Mouse (Mus musculus) MEL (cell line): Measurements from ENCODE around the gene Gabrb3. TPM values are rescaled to one million over a fixed set of nuclear protein-coding genes. Genes with fewer than 3 reads are reported as not detected.

Experiments used
- DNase-seq: peaks from one replicate; pipeline ENCODE4 v3.0.0; 2011; ENCODE audit warnings: low read depth, low spot score
- H3K27ac ChIP-seq: 2 replicates; pipeline ENCODE4 v1.5.1; 2012; ENCODE audit warnings: low read depth, mild to moderate bottlenecking, control low read depth, low read length, moderate library complexity; ENCODE audit not compliant: control insufficient read depth
- H3K27me3 ChIP-seq, 2 experiments: fragments of 150-350 bp in 1 of 2; sonication (generic) in 1 of 2; 2 replicates each; pipeline ENCODE4 v1.6.1; 2012; ENCODE audit warnings: low read length in 2 of 2, mild to moderate bottlenecking in 2 of 2, improper control_type of control experiment in 1 of 2, moderate library complexity in 1 of 2; ENCODE audit not compliant: insufficient read depth in 2 of 2, control insufficient read depth in 1 of 2
- H3K36me3 ChIP-seq, 2 experiments: 2 replicates each; pipeline ENCODE4 v1.6.1; 2012 to 2014; ENCODE audit warnings: low read length in 2 of 2, improper control_type of control experiment in 1 of 2, inconsistent platforms in 1 of 2, mild to moderate bottlenecking in 1 of 2; ENCODE audit not compliant: insufficient read depth in 2 of 2, control insufficient read depth in 1 of 2
- H3K4me1 ChIP-seq, 2 experiments: fragments of 150-350 bp in 1 of 2; sonication (generic) in 1 of 2; 2 replicates each; pipeline ENCODE4 v1.6.1; 2012; ENCODE audit warnings: low read length in 2 of 2, improper control_type of control experiment in 1 of 2, mild to moderate bottlenecking in 1 of 2; ENCODE audit not compliant: insufficient read depth in 2 of 2, control insufficient read depth in 1 of 2
- H3K4me3 ChIP-seq, 2 experiments: fragments of 150-350 bp in 1 of 2; sonication (generic) in 1 of 2; 2 replicates each; pipeline ENCODE4 v1.5.1; 2012; ENCODE audit warnings: low read depth in 2 of 2, low read length in 2 of 2, mild to moderate bottlenecking in 2 of 2, moderate library complexity in 2 of 2, control low read depth in 1 of 2, improper control_type of control experiment in 1 of 2; ENCODE audit not compliant: control insufficient read depth in 1 of 2, insufficient read depth in 1 of 2
- H3K79me2 ChIP-seq: 2 replicates; pipeline ENCODE4 v1.6.1; 2012; ENCODE audit warnings: mild to moderate bottlenecking, low read length, moderate library complexity; ENCODE audit not compliant: control insufficient read depth, poor library complexity, insufficient read depth
- H3K9ac ChIP-seq: 2 replicates; pipeline ENCODE4 v1.6.1; 2012; ENCODE audit warnings: low read depth, mild to moderate bottlenecking, control low read depth, low read length, moderate library complexity; ENCODE audit not compliant: control insufficient read depth, poor library complexity, severe bottlenecking
- H3K9me3 ChIP-seq: fragments of 150-350 bp; sonication (generic); replicated peaks from 2 replicates; pipeline ENCODE4 v1.6.1; 2012; ENCODE audit warnings: mild to moderate bottlenecking, low read length, improper control_type of control experiment, moderate library complexity; ENCODE audit not compliant: insufficient read depth
- BHLHE40 ChIP-seq: IDR thresholded peaks from 2 replicates; pipeline ENCODE4 v1.6.1; 2012; ENCODE audit warnings: low read depth, mild to moderate bottlenecking, inconsistent platforms, low read length, improper control_type of control experiment, borderline replicate concordance
- CHD2 ChIP-seq: IDR thresholded peaks from 2 replicates; pipeline ENCODE4 v1.6.1; 2011; ENCODE audit warnings: low read length, improper control_type of control experiment
- CTCF ChIP-seq, 3 experiments: IDR thresholded peaks in 2 of 3; conservative IDR thresholded peaks in 1 of 3; 2 replicates each; pipeline ENCODE4 v1.5.1; 2011 to 2012; ENCODE audit warnings: low read length in 3 of 3, low read depth in 2 of 3, mild to moderate bottlenecking in 2 of 3, improper control_type of control experiment in 1 of 3, inconsistent platforms in 1 of 3, mixed read lengths in 1 of 3, moderate library complexity in 1 of 3; ENCODE audit not compliant: control insufficient read depth in 1 of 3, insufficient read depth in 1 of 3, poor library complexity in 1 of 3, severe bottlenecking in 1 of 3
- E2F4 ChIP-seq: IDR thresholded peaks from 2 replicates; pipeline ENCODE4 v1.6.1; 2011; ENCODE audit warnings: low read depth, low read length, improper control_type of control experiment, borderline replicate concordance
- EP300 ChIP-seq, 2 experiments: IDR thresholded peaks; 2 replicates each; pipeline ENCODE4 v1.6.1; 2011; ENCODE audit warnings: improper control_type of control experiment in 2 of 2, low read length in 2 of 2, low read depth in 1 of 2, mild to moderate bottlenecking in 1 of 2
- GABPA ChIP-seq: IDR thresholded peaks from 2 replicates; pipeline ENCODE4 v1.6.1; 2012; ENCODE audit warnings: low read depth, mild to moderate bottlenecking, inconsistent platforms, low read length, improper control_type of control experiment, moderate library complexity
- GATA1 ChIP-seq: IDR thresholded peaks from 2 replicates; pipeline ENCODE4 v1.6.1; 2011; ENCODE audit warnings: low read depth, low read length, improper control_type of control experiment
- HCFC1 ChIP-seq: IDR thresholded peaks from 2 replicates; pipeline ENCODE4 v1.6.1; 2012; ENCODE audit warnings: low read depth, mild to moderate bottlenecking, inconsistent platforms, low read length, improper control_type of control experiment, moderate library complexity
- JUND ChIP-seq: IDR thresholded peaks from 2 replicates; pipeline ENCODE4 v1.6.1; 2011; ENCODE audit warnings: low read depth, mild to moderate bottlenecking, improper control_type of control experiment, low read length
- MAFK ChIP-seq: IDR thresholded peaks from 2 replicates; pipeline ENCODE4 v1.6.1; 2011; ENCODE audit warnings: low read depth, mild to moderate bottlenecking, low read length, improper control_type of control experiment, borderline replicate concordance
- MAX ChIP-seq: IDR thresholded peaks from 2 replicates; pipeline ENCODE4 v1.6.1; 2011; ENCODE audit warnings: low read length, improper control_type of control experiment
- MAZ ChIP-seq: IDR thresholded peaks from 2 replicates; pipeline ENCODE4 v1.6.1; 2012; ENCODE audit warnings: low read depth, mild to moderate bottlenecking, inconsistent platforms, low read length, improper control_type of control experiment
- MEF2A ChIP-seq: IDR thresholded peaks from 2 replicates; pipeline ENCODE4 v1.6.1; 2014; ENCODE audit warnings: low read depth, mild to moderate bottlenecking, inconsistent platforms, low read length, improper control_type of control experiment; ENCODE audit not compliant: poor library complexity, insufficient replicate concordance, severe bottlenecking; ENCODE audit errors: extremely low read depth
- NELFE ChIP-seq: IDR thresholded peaks from 2 replicates; pipeline ENCODE4 v1.6.1; 2011; ENCODE audit warnings: low read depth, low read length, improper control_type of control experiment
- RAD21 ChIP-seq: IDR thresholded peaks from 2 replicates; pipeline ENCODE4 v1.6.1; 2011; ENCODE audit warnings: mild to moderate bottlenecking, low read depth, low read length, improper control_type of control experiment
- SMC3 ChIP-seq: IDR thresholded peaks from 2 replicates; pipeline ENCODE4 v1.6.1; 2011; ENCODE audit warnings: low read depth, low read length, improper control_type of control experiment
- TBP ChIP-seq: IDR thresholded peaks from 2 replicates; pipeline ENCODE4 v1.8.0; 2011; ENCODE audit warnings: low read depth, low read length, improper control_type of control experiment
- TCF12 ChIP-seq: IDR thresholded peaks from 2 replicates; pipeline ENCODE4 v1.6.1; 2014; ENCODE audit warnings: low read depth, mild to moderate bottlenecking, inconsistent platforms, low read length, improper control_type of control experiment, moderate library complexity
- USF2 ChIP-seq, 2 experiments: IDR thresholded peaks; 2 replicates each; pipeline ENCODE4 v1.6.1; 2011 to 2012; ENCODE audit warnings: improper control_type of control experiment in 2 of 2, low read length in 2 of 2, borderline replicate concordance in 1 of 2, inconsistent platforms in 1 of 2, low read depth in 1 of 2, mild to moderate bottlenecking in 1 of 2; ENCODE audit not compliant: insufficient read depth in 1 of 2
- ZC3H11A ChIP-seq: IDR thresholded peaks from 2 replicates; pipeline ENCODE4 v1.6.1; 2012; ENCODE audit warnings: low read depth, mild to moderate bottlenecking, inconsistent platforms, low read length, improper control_type of control experiment
- ZNF384 ChIP-seq: IDR thresholded peaks from 2 replicates; pipeline ENCODE4 v1.6.1; 2012; ENCODE audit warnings: low read depth, mild to moderate bottlenecking, inconsistent platforms, low read length, improper control_type of control experiment
- polyA plus RNA-seq, 2 experiments: library from polyadenylated mRNA; stranded (reverse) in 1 of 2; unstranded in 1 of 2; fragments of >175 nt in 1 of 2; fragments of >200 nt in 1 of 2; gene quantifications; 2 replicates each; pipeline versions ENCODE4 v1.2.1 to v1.2.4; 2012; ENCODE audit warnings: low replicate concordance in 2 of 2, low read depth in 1 of 2; ENCODE audit not compliant: insufficient read length in 2 of 2, insufficient read depth in 1 of 2, missing spikeins in 1 of 2
- total RNA-seq: library from RNA; depleted of rRNA; stranded (reverse); fragments of 300-350 nt; gene quantifications from 2 replicates; pipeline ENCODE4 v1.2.3, GENCODE M21; 2012

Gene Gabrb3
- total and polyA plus RNA-seq, 3 experiments, result not detected

DNA sequence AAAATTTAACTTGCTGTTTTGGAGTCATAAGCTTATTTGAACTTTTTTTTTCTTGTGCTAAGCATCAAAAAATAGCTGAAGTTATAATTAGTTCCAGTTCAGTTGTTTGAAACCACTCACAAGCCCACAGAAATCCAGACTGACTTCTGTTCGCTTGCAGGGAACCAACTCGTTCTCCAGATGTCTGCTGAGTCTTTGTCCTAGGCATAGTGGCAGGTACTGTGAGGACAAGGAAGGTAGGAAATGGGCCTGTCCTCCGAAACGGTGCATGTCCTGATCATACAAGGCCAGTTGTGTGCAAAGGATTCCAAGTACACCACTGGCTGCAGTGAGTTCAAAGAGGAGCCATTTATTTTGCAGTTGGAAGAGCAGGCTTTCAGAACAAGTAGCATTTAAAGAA lies 215.5 kb downstream of the Gabrb3 start:
- no peak for DNase-seq
- Histone ChIP-seq H3K4me3 (no peak overlapping the region), H3K4me1 (no peaks in the 10 kb centered on the region)
- TF ChIP-seq HCFC1 (no peak), RAD21 (no peak), BHLHE40 (no peak), EP300 (IDR thresholded peaks at IDR 0.05; ENCODE audit: low read depth in 1 of 2, low read length in 2 of 2) (no peak), E2F4 (no peak), MEF2A (no peak), NELFE (no peak), ZC3H11A (no peak)
- TF ChIP-seq, all 39 proteins: peak for 0
- H3K36me3 ChIP-seq, result no peaks in the 10 kb centered on the region
- H3K27me3 ChIP-seq, result no peaks in the 10 kb centered on the region
- H3K79me2 ChIP-seq, result no peaks in the 10 kb centered on the region
- H3K9ac ChIP-seq, result no peak overlapping the region
- H3K27ac ChIP-seq, result no peak overlapping the region
- H3K9me3 ChIP-seq, result no peaks in the 10 kb centered on the region

DNA sequence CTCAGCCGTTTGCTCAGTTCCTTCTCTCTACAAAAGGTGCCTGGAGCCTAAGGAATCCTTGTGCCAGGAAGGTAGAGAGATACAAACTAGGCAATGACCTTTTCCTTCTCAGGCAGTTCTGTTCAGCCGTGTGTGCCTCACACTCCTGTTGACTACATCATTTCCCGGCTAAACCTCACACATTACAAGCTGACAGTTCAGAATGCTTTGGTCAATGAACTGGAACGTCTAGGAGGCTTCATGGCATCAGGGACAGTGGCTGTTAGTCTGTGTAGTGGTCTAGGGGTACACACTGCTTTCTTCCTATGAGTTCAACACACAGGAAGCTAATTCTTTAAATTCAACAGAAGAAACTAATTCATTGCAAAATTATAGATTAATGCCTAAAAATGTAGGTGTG lies 216.2 kb downstream of the Gabrb3 start:
- Histone ChIP-seq H3K27ac (no peak overlapping the region), H3K4me1 (no peaks in the 10 kb centered on the region), H3K27me3 (no peaks in the 10 kb centered on the region), H3K4me3 (no peak overlapping the region), H3K79me2 (no peaks in the 10 kb centered on the region), H3K9me3 (no peaks in the 10 kb centered on the region), H3K36me3 (no peaks in the 10 kb centered on the region), H3K9ac (no peak overlapping the region)
- TF ChIP-seq GATA1, result no peak
- TF ChIP-seq GABPA, result no peak
- TF ChIP-seq CHD2, result no peak
- no peak for TF ChIP-seq JUND
- TF ChIP-seq ZNF384, result no peak
- no peak for TF ChIP-seq MAZ
- no peak for TF ChIP-seq MAX
- TF ChIP-seq TBP, result no peak
- TF ChIP-seq USF2 (IDR thresholded peaks at IDR 0.05; ENCODE audit: borderline replicate concordance in 1 of 2, insufficient read depth in 1 of 2, low read depth in 1 of 2, low read length in 2 of 2), result no peak
- TF ChIP-seq CTCF (IDR thresholded peaks at IDR 0.05 in 2 of 3, conservative IDR thresholded peaks at IDR 0.05 in 1 of 3; ENCODE audit: control insufficient read depth in 1 of 3, insufficient read depth in 1 of 3, low read depth in 2 of 3, low read length in 3 of 3, poor library complexity in 1 of 3, severe bottlenecking in 1 of 3), result no peak
- TF ChIP-seq TCF12, result no peak
- TF ChIP-seq HCFC1, result no peak
- no peak for TF ChIP-seq SMC3
- no peak for TF ChIP-seq BHLHE40
- TF ChIP-seq MAFK, result no peak
- no peak for DNase-seq
